Comparison of ENCODE assay signal across 9 mouse cellular contexts in the genomic region with DNA sequence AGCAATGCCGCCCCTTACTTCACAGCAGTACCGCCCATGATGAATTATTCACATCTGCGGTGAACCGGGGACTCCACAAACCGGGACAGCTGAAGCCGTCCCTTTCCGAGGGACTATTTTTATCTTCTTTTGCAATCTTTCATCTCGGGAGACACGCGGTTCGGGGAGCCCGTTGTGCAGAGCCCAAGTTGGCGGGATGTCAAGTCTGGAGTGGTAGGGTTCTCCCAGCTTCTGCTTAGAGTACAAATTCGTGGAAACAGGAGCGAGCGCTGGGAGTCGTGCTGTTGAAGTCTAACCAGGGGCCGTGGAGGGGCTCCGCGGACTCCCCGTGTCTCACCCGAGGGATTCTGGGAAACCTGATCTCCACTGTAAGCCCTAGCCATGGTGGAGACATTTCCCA. TPM values are rescaled to one million over a fixed set of nuclear protein-coding genes. Genes with fewer than 3 reads are reported as not detected.
A peak's percentile ranks its signal among the peaks of the same experiment; 100 is the strongest.
DNase-seq lines count a peak whose midpoint lies in the region; ATAC-seq and TF ChIP-seq lines count a peak whose summit lies in the region.
"Had no signal": no experiment of that assay in that cellular context is flagged by ENCODE, and none has a peak within 500 bp of the region (broad histone marks: within the 10 kb centered on the region; RNA-seq: fewer than 3 reads in every experiment).

No protein-coding gene starts in this region.

- H3K9me3 ChIP-seq in heart, embryonic 11.5 days (replicated peaks; ENCODE audit: control insufficient read depth, low read length): no peaks in the 10 kb centered on the region
- no peaks in the 10 kb centered on the region for H3K9me3 ChIP-seq in embryonic facial prominence, embryonic 14.5 days (ENCODE audit: control insufficient read depth, low read length)
- H3K9me3 ChIP-seq in heart, embryonic 16.5 days (replicated peaks; ENCODE audit: control insufficient read depth, low read length): no peaks in the 10 kb centered on the region
- H3K9me3 ChIP-seq in stomach, embryonic 15.5 days: no peaks in the 10 kb centered on the region

- peaks cover 46% of the 10 kb centered on the region for H3K4me1 ChIP-seq in heart, embryonic 11.5 days (ENCODE audit: control insufficient read depth, insufficient read depth, low read length)
- no peaks in the 10 kb centered on the region for H3K4me1 ChIP-seq in heart, adult 2 months (ENCODE audit: control insufficient read depth, insufficient read depth, low read length)
- peaks cover 50% of the 10 kb centered on the region for H3K4me1 ChIP-seq in embryonic facial prominence, embryonic 14.5 days (ENCODE audit: control insufficient read depth, insufficient read depth, low read length)
- H3K4me1 ChIP-seq in heart, embryonic 16.5 days (ENCODE audit: control insufficient read depth, insufficient read depth, low read length): peaks cover 43% of the 10 kb centered on the region
- H3K4me1 ChIP-seq in stomach, embryonic 15.5 days: peaks cover 61% of the 10 kb centered on the region

- H3K27me3 ChIP-seq in heart, embryonic 11.5 days (ENCODE audit: control insufficient read depth, insufficient read depth, low read length): no peaks in the 10 kb centered on the region
- H3K27me3 ChIP-seq in heart, adult 2 months (ENCODE audit: control insufficient read depth, insufficient read depth, low read length): no peaks in the 10 kb centered on the region
- H3K27me3 ChIP-seq in embryonic facial prominence, embryonic 14.5 days (replicated peaks; ENCODE audit: control insufficient read depth, insufficient read depth, low read length): no peaks in the 10 kb centered on the region
- no peaks in the 10 kb centered on the region; the same call in 1 of the 2 replicates for H3K27me3 ChIP-seq in heart, embryonic 16.5 days (ENCODE audit: control insufficient read depth, insufficient read depth, low read length)
- H3K27me3 ChIP-seq in stomach, embryonic 15.5 days (replicated peaks): no peaks in the 10 kb centered on the region
- H3K27me3 ChIP-seq: CH12.LX had no signal

- 0 out of 2 replicates have a peak overlapping the region, but pooled peaks have one; percentile 12 for H3K4me3 ChIP-seq in heart, embryonic 11.5 days (ENCODE audit: low read depth, low read length)
- H3K4me3 ChIP-seq in heart, adult 2 months: no peak overlapping the region
- H3K4me3 ChIP-seq in embryonic facial prominence, embryonic 14.5 days (ENCODE audit: low read depth, low read length): no peak overlapping the region
- peak overlapping the region; percentile 14 for H3K4me3 ChIP-seq in heart, embryonic 16.5 days (ENCODE audit: low read length)
- no peak overlapping the region for H3K4me3 ChIP-seq in stomach, embryonic 15.5 days (replicated peaks)

- TF ChIP-seq POLR2A in heart, adult 2 months (IDR thresholded peaks at IDR 0.05; ENCODE audit: insufficient read depth, low read depth, low read length): no peak

- no peak for TF ChIP-seq CTCF in heart, adult 2 months (IDR thresholded peaks at IDR 0.05)

- TF ChIP-seq EP300 in heart, adult 2 months (IDR thresholded peaks at IDR 0.05; ENCODE audit: insufficient read depth, low read depth, low read length): no peak

- H3K36me3 ChIP-seq in heart, embryonic 11.5 days (ENCODE audit: control insufficient read depth, insufficient read depth, low read length): no peaks in the 10 kb centered on the region
- H3K36me3 ChIP-seq in heart, adult 2 months (ENCODE audit: control insufficient read depth, insufficient read depth, low read length): no peaks in the 10 kb centered on the region
- H3K36me3 ChIP-seq in embryonic facial prominence, embryonic 14.5 days (ENCODE audit: control insufficient read depth, insufficient read depth, low read length): no peaks in the 10 kb centered on the region
- H3K36me3 ChIP-seq in heart, embryonic 16.5 days (ENCODE audit: control insufficient read depth, insufficient read depth): no peaks in the 10 kb centered on the region
- no peaks in the 10 kb centered on the region for H3K36me3 ChIP-seq in stomach, embryonic 15.5 days

- 14% methylated on average over 22 of the region's 22 CpGs for WGBS in heart, embryonic 11.5 days (ENCODE audit: insufficient replicate concordance)
- 13% methylated on average over 22 of the region's 22 CpGs for WGBS in heart, adult 2 months
- WGBS in embryonic facial prominence, embryonic 14.5 days: 12% methylated on average over 22 of the region's 22 CpGs
- 13% methylated on average over 22 of the region's 22 CpGs for WGBS in heart, embryonic 16.5 days
- WGBS in stomach, embryonic 15.5 days: 15% methylated on average over 22 of the region's 22 CpGs

- H3K9ac ChIP-seq in heart, embryonic 11.5 days (ENCODE audit: low read depth, low read length): no peak overlapping the region; the same call in 1 of the 2 replicates
- H3K9ac ChIP-seq in heart, adult 2 months (ENCODE audit: low read depth, low read length): no peak overlapping the region
- H3K9ac ChIP-seq in embryonic facial prominence, embryonic 14.5 days (ENCODE audit: low read depth, low read length): peak overlapping the region; percentile 19; the same call in 1 of the 2 replicates
- peak overlapping the region; percentile 39 for H3K9ac ChIP-seq in heart, embryonic 16.5 days (ENCODE audit: low read length)
- no peak overlapping the region for H3K9ac ChIP-seq in stomach, embryonic 15.5 days

- no peaks in the 10 kb centered on the region for H3K79me2 ChIP-seq in heart, adult 2 months (replicated peaks; ENCODE audit: control insufficient read depth, insufficient read depth, low read length)

- no peak for ATAC-seq in heart, embryonic 11.5 days (replicated peaks; ENCODE audit: insufficient number of reproducible peaks, low FRiP score, low TSS enrichment)
- no peak; the same call in 1 of the 2 replicates for ATAC-seq in embryonic facial prominence, embryonic 14.5 days (ENCODE audit: low read depth)
- no peak for ATAC-seq in heart, embryonic 16.5 days (replicated peaks; ENCODE audit: extremely low read depth, insufficient read depth, low FRiP score)
- ATAC-seq in stomach, embryonic 15.5 days (ENCODE audit: insufficient read depth, low FRiP score, low read depth): no peak

- H3K4me2 ChIP-seq in heart, embryonic 11.5 days: peak overlapping the region; percentile 59
- H3K4me2 ChIP-seq in embryonic facial prominence, embryonic 14.5 days (ENCODE audit: low read depth, low read length): peak overlapping the region; percentile 34
- peak overlapping the region; percentile 59 for H3K4me2 ChIP-seq in heart, embryonic 16.5 days (ENCODE audit: low read depth, low read length)
- H3K4me2 ChIP-seq in stomach, embryonic 15.5 days: peak overlapping the region; percentile 30

- DNase-seq in heart, adult 2 months: no peak
- peak; percentile 83 for DNase-seq in embryonic facial prominence, embryonic 14.5 days (ENCODE audit: low spot score)
- peak; percentile 46 for DNase-seq in layer of hippocampus, adult 9-10 months (ENCODE audit: low spot score)
- DNase-seq in lung, postnatal 14 days: peak; percentile 62
- DNase-seq in ovary, postnatal 10 days (ENCODE audit: low spot score): no peak

- intact Hi-C loops in heart, adult 2 months (cut with DNase I): no loop called here

- H3K27ac ChIP-seq in heart, embryonic 11.5 days (ENCODE audit: low read depth, low read length): peak overlapping the region; percentile 50; the same call in 1 of the 2 replicates
- H3K27ac ChIP-seq in heart, adult 2 months: no peak overlapping the region
- H3K27ac ChIP-seq in embryonic facial prominence, embryonic 14.5 days (replicated peaks; ENCODE audit: low read depth, low read length): peak overlapping the region; percentile 82
- H3K27ac ChIP-seq in heart, embryonic 16.5 days (ENCODE audit: low read length): peak overlapping the region; percentile 44
- peak overlapping the region; percentile 87 for H3K27ac ChIP-seq in stomach, embryonic 15.5 days

RNA-seq across cellular contexts. Expression of gene Dlk1, which starts 53.0 kb away (rescaled TPM):
- 54.8 and 67.1 TPM in 2 replicates for polyA plus RNA-seq in heart, embryonic 11.5 days (2014; fragmentation: Nextera tagmentation; extraction: Ambion mirVana)
- total RNA-seq in heart, adult 2 months (2021): under 1 TPM in 1 of 2 experiments, not detected in 1; 0.23 TPM
- 0.90 and 1.3 TPM in 2 replicates for polyA plus RNA-seq in heart, adult 2 months (2012; rRNA removed)
- polyA plus RNA-seq in embryonic facial prominence, embryonic 14.5 days (2014; fragmentation: Nextera tagmentation; extraction: Ambion mirVana): 918 and 968 TPM in 2 replicates
- polyA plus RNA-seq in heart, embryonic 16.5 days (2015; fragmentation: Nextera tagmentation; extraction: Ambion mirVana): 169 and 179 TPM in 2 replicates
- polyA plus RNA-seq in stomach, embryonic 15.5 days (2015; fragmentation: Nextera tagmentation; extraction: Ambion mirVana): 487 and 492 TPM in 2 replicates
- total RNA-seq: CH12.LX had no signal

Comparison
In these comparisons a context has a peak if more than half of its experiments do, and no peak if none do; other contexts are left out.
1. H3K4me3 ChIP-seq: peak in heart, embryonic 11.5 days (single experiment) and heart, embryonic 16.5 days (single experiment); none in heart, adult 2 months (single experiment), embryonic facial prominence, embryonic 14.5 days (single experiment) and stomach, embryonic 15.5 days (single experiment).
2. H3K9ac ChIP-seq: peak in embryonic facial prominence, embryonic 14.5 days (single experiment) and heart, embryonic 16.5 days (single experiment); none in heart, embryonic 11.5 days (single experiment), heart, adult 2 months (single experiment) and stomach, embryonic 15.5 days (single experiment).
3. RNA of gene Dlk1, which starts 53.0 kb away (polyA plus RNA-seq): 918 to 968 TPM in embryonic facial prominence, embryonic 14.5 days, 487 to 492 TPM in stomach, embryonic 15.5 days, 169 to 179 TPM in heart, embryonic 16.5 days and 54.8 to 67.1 TPM in heart, embryonic 11.5 days; 0.90 to 1.3 TPM in heart, adult 2 months; every median in the first group is over 10 times any median in the second.
4. DNase-seq: peak in embryonic facial prominence, embryonic 14.5 days (single experiment), layer of hippocampus, adult 9-10 months (single experiment) and lung, postnatal 14 days (single experiment); none in heart, adult 2 months (0 of 2) and ovary, postnatal 10 days (single experiment).
5. Peak in every context shown above with its lines, with median percentiles within 50 percentile points of each other: H3K4me2 ChIP-seq.